Mouse (Mus musculus): ENCODE results near the gene Melk. TPM values are rescaled to one million over a fixed set of nuclear protein-coding genes. Genes with fewer than 3 reads are reported as not detected.

The Melk gene
- polyA plus RNA-seq, 1 experiment from 2014 or later: 45.2 TPM

GRCm38 (mm10) chr4:44281597-44282265 is 18.9 kb upstream of the Melk start:
- no peak overlapping the region for H3K4me2 ChIP-seq
- ATAC-seq: no peak
- 87% methylated on average over 7 of the region's 7 CpGs for WGBS

DNA sequence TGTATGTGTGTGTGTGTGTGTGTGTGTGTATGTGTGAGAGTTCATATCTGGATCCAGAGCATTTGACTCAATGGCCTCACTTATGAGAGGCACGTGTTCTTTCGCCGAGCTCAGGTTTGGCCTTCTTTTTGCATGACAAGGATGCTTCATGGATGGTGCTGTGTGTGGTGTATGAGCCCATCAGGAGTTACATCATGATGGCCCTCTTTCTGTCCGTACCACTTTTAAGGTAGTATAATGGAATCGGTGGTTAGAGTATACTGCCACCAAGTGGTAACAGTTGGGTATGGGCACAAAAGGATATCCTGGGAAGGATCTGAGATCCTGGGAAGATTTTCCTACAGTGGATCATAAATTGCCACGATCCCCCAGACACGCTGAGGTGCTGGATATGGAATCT is 8.1 kb upstream of the Melk start:
- Histone ChIP-seq H3K27me3 (no peaks in the 10 kb centered on the region), H3K9me3 (replicated peaks) (no peaks in the 10 kb centered on the region), H3K4me3 (no peak overlapping the region), H3K4me1 (no peaks in the 10 kb centered on the region), H3K36me3 (ENCODE audit: poor library complexity, severe bottlenecking) (no peaks in the 10 kb centered on the region), H3K9ac (no peak overlapping the region), H3K27ac (no peak overlapping the region), H3K4me2 (no peak overlapping the region)
- ATAC-seq: peak; percentile 69
- 13% methylated on average over 7 of the region's 7 CpGs for WGBS

More at GRCm38 (mm10) chr4:44281597-44282265, 18.9 kb upstream of the Melk start:
- Histone ChIP-seq H3K9me3 (replicated peaks) (no peaks in the 10 kb centered on the region), H3K36me3 (ENCODE audit: poor library complexity, severe bottlenecking) (no peaks in the 10 kb centered on the region), H3K27me3 (no peaks in the 10 kb centered on the region), H3K27ac (no peak overlapping the region), H3K9ac (no peak overlapping the region), H3K4me3 (no peak overlapping the region), H3K4me1 (no peaks in the 10 kb centered on the region)

- WGBS: 77% methylated on average over 1 of the region's 1 CpGs
- no peak for ATAC-seq
- Histone ChIP-seq H3K9ac (no peak overlapping the region), H3K4me2 (no peak overlapping the region), H3K36me3 (ENCODE audit: poor library complexity, severe bottlenecking) (no peaks in the 10 kb centered on the region), H3K9me3 (replicated peaks) (no peaks in the 10 kb centered on the region), H3K27me3 (no peaks in the 10 kb centered on the region), H3K4me1 (no peaks in the 10 kb centered on the region), H3K4me3 (no peak overlapping the region), H3K27ac (no peak overlapping the region)
Observed at GRCm38 (mm10) chr4:44295837-44296236, 4.8 kb upstream of the Melk start.

GRCm38 (mm10) chr4:44306585-44306984 is 5.9 kb downstream of the Melk start:
- Histone ChIP-seq H3K36me3 (ENCODE audit: poor library complexity, severe bottlenecking) (peaks cover 45% of the 10 kb centered on the region), H3K4me2 (no peak overlapping the region), H3K27me3 (no peaks in the 10 kb centered on the region), H3K4me1 (peaks cover 17% of the 10 kb centered on the region), H3K9ac (no peak overlapping the region), H3K4me3 (no peak overlapping the region), H3K9me3 (replicated peaks) (no peaks in the 10 kb centered on the region), H3K27ac (no peak overlapping the region)
- WGBS: 95% methylated on average over 7 of the region's 7 CpGs
- no peak for ATAC-seq

DNA sequence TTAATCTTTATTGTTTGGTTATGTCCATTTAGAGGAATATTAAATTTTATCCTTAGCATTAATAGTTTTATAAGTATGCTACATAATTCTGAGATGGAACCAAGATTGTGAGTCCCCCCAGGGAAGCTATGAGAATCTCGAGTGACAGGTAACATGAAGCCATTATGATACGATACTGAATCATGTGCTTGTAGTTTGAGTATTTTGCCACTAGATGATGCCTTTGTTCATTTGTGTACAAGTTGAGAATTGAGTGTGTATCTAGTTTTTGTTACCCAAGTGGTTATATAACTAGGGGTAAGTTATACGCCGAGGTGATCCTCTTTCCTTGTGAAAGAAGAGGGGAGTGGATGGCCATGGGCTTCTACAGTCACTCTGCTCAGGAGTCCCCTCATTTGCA is 9.8 kb downstream of the Melk start:
- Histone ChIP-seq H3K27me3 (no peaks in the 10 kb centered on the region), H3K36me3 (ENCODE audit: poor library complexity, severe bottlenecking) (peaks cover 67% of the 10 kb centered on the region), H3K27ac (no peak overlapping the region), H3K4me3 (no peak overlapping the region), H3K4me2 (no peak overlapping the region), H3K9ac (no peak overlapping the region), H3K4me1 (no peaks in the 10 kb centered on the region), H3K9me3 (replicated peaks) (no peaks in the 10 kb centered on the region)
- WGBS: 82% methylated on average over 4 of the region's 4 CpGs
- ATAC-seq: no peak

DNA sequence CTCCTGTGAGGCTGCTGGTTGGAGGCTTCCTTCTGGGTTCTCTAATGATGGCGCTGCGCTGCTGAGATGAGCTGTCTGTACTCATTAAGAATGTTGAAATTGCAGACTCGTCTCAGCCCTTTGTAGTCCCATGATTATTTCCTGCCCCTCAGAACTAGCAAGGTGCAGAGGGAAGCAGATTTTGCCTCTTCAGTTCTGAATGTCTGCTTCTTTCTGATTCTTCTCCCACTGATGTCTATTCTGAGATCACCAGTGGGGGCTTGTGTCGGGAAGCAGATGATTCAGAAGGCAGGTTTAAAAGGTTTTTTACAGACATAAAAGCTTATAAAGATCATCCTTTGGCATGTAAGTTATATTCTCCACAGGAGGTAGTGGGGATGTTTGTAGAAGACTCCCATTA is 10.2 kb downstream of the Melk start:
- no peaks in the 10 kb centered on the region for H3K4me1 ChIP-seq
- WGBS: 87% methylated on average over 4 of the region's 4 CpGs
- H3K4me2 ChIP-seq: no peak overlapping the region
- H3K27me3 ChIP-seq: no peaks in the 10 kb centered on the region
- no peak overlapping the region for H3K9ac ChIP-seq
- H3K27ac ChIP-seq: no peak overlapping the region
- no peak overlapping the region for H3K4me3 ChIP-seq
- peaks cover 67% of the 10 kb centered on the region for H3K36me3 ChIP-seq (ENCODE audit: poor library complexity, severe bottlenecking)
- no peaks in the 10 kb centered on the region for H3K9me3 ChIP-seq (replicated peaks)
- ATAC-seq: no peak

DNA sequence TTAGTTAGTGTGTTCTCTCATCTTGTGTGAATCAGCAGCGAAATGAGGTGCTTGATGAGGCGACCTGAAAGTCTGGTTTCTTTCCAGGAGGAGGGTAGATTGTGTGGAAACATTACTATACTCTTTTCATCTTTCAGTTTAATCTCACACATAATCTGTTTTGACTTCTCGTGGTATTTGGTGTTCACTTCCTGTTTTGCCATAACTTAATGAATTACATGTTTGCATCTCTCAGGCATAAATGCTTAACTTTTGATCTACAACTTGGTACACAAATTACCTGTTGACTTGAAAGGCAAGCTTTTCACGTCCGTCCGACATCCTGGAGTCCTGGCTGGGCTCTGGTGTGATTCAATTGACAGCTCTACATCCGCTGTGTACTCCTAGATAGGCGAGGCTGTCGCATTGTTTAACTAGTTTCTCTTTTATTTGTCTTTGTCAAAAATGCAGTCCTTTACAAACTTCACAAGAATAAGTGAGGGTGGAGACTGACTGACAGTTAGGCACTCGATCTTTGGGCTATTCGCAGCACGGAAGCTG is 15.7 kb downstream of the Melk start:
- Histone ChIP-seq H3K9me3 (replicated peaks) (no peaks in the 10 kb centered on the region), H3K27ac (no peak overlapping the region), H3K4me1 (no peaks in the 10 kb centered on the region), H3K36me3 (ENCODE audit: poor library complexity, severe bottlenecking) (peaks cover 40% of the 10 kb centered on the region), H3K4me2 (no peak overlapping the region), H3K4me3 (no peak overlapping the region), H3K27me3 (no peaks in the 10 kb centered on the region), H3K9ac (no peak overlapping the region)
- 83% methylated on average over 12 of the region's 12 CpGs for WGBS
- no peak for ATAC-seq

DNA sequence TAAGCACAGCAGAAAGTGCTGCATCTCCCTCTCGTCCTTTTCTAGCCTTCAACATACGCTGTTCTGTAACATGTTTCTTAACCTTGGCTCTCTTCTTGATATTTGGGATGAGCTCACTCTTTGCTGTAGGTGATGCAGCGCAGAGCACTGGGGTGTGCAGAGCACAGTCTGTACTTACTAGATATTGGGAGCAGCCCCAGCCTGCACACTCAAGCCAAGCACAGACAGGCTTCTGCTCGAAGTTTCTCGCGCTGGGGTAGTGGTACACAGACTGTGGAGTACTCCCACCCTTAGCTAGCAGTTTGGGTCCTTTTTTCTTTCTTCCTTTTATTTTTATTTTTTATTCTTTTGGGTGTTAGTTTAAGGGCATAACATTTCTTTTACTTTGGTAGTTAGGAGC is 19.8 kb downstream of the Melk start:
- Histone ChIP-seq H3K4me1 (no peaks in the 10 kb centered on the region), H3K27ac (no peak overlapping the region), H3K4me2 (no peak overlapping the region), H3K4me3 (no peak overlapping the region), H3K36me3 (ENCODE audit: poor library complexity, severe bottlenecking) (peaks cover 24% of the 10 kb centered on the region), H3K9me3 (replicated peaks) (no peaks in the 10 kb centered on the region), H3K27me3 (no peaks in the 10 kb centered on the region), H3K9ac (no peak overlapping the region)
- 94% methylated on average over 6 of the region's 6 CpGs for WGBS
- no peak for ATAC-seq

- no peak overlapping the region for H3K27ac ChIP-seq
- 95% methylated on average over 7 of the region's 7 CpGs for WGBS
- H3K4me2 ChIP-seq: no peak overlapping the region
- H3K36me3 ChIP-seq (ENCODE audit: poor library complexity, severe bottlenecking): peaks cover 30% of the 10 kb centered on the region
- H3K4me3 ChIP-seq: no peak overlapping the region
- no peaks in the 10 kb centered on the region for H3K27me3 ChIP-seq
- no peak for ATAC-seq
- no peak overlapping the region for H3K9ac ChIP-seq
- H3K4me1 ChIP-seq: no peaks in the 10 kb centered on the region
- no peaks in the 10 kb centered on the region for H3K9me3 ChIP-seq (replicated peaks)
Observed at GRCm38 (mm10) chr4:44322124-44322523, 21.4 kb downstream of the Melk start.

- Histone ChIP-seq H3K4me1 (no peaks in the 10 kb centered on the region), H3K27ac (no peak overlapping the region), H3K4me3 (no peak overlapping the region), H3K9ac (no peak overlapping the region), H3K27me3 (no peaks in the 10 kb centered on the region), H3K36me3 (ENCODE audit: poor library complexity, severe bottlenecking) (peaks cover 36% of the 10 kb centered on the region), H3K4me2 (no peak overlapping the region), H3K9me3 (replicated peaks) (no peaks in the 10 kb centered on the region)
- ATAC-seq: no peak
- WGBS: 45% methylated on average over 4 of the region's 4 CpGs
Observed at GRCm38 (mm10) chr4:44325453-44325852, 24.8 kb downstream of the Melk start.

- Histone ChIP-seq H3K9ac (no peak overlapping the region), H3K9me3 (replicated peaks) (no peaks in the 10 kb centered on the region), H3K4me1 (no peaks in the 10 kb centered on the region), H3K4me2 (no peak overlapping the region), H3K36me3 (ENCODE audit: poor library complexity, severe bottlenecking) (peaks cover 30% of the 10 kb centered on the region), H3K4me3 (no peak overlapping the region), H3K27ac (no peak overlapping the region), H3K27me3 (no peaks in the 10 kb centered on the region)
- ATAC-seq: no peak
- WGBS: 98% methylated on average over 3 of the region's 3 CpGs
Observed at GRCm38 (mm10) chr4:44326721-44327120, 26.0 kb downstream of the Melk start.

- Histone ChIP-seq H3K36me3 (ENCODE audit: poor library complexity, severe bottlenecking) (peaks cover 29% of the 10 kb centered on the region), H3K9ac (no peak overlapping the region), H3K27me3 (no peaks in the 10 kb centered on the region), H3K4me3 (no peak overlapping the region), H3K9me3 (replicated peaks) (no peaks in the 10 kb centered on the region), H3K4me2 (no peak overlapping the region), H3K27ac (no peak overlapping the region), H3K4me1 (no peaks in the 10 kb centered on the region)
- WGBS: 78% methylated on average over 1 of the region's 1 CpGs
- no peak for ATAC-seq
Observed at GRCm38 (mm10) chr4:44327976-44328375, 27.3 kb downstream of the Melk start.

- H3K4me3 ChIP-seq: no peak overlapping the region
- peaks cover 25% of the 10 kb centered on the region; the same call in 1 of the 2 replicates for H3K36me3 ChIP-seq (ENCODE audit: poor library complexity, severe bottlenecking)
- H3K27ac ChIP-seq: no peak overlapping the region
- H3K4me2 ChIP-seq: no peak overlapping the region
- no peak for ATAC-seq
- no peaks in the 10 kb centered on the region for H3K9me3 ChIP-seq (replicated peaks)
- H3K27me3 ChIP-seq: no peaks in the 10 kb centered on the region
- H3K9ac ChIP-seq: no peak overlapping the region
- 92% methylated on average over 8 of the region's 8 CpGs for WGBS
- no peaks in the 10 kb centered on the region for H3K4me1 ChIP-seq
Observed at GRCm38 (mm10) chr4:44335006-44335405, 34.3 kb downstream of the Melk start.

Data from forebrain, embryonic 13.5 days (tissue).